In the genomic region with DNA sequence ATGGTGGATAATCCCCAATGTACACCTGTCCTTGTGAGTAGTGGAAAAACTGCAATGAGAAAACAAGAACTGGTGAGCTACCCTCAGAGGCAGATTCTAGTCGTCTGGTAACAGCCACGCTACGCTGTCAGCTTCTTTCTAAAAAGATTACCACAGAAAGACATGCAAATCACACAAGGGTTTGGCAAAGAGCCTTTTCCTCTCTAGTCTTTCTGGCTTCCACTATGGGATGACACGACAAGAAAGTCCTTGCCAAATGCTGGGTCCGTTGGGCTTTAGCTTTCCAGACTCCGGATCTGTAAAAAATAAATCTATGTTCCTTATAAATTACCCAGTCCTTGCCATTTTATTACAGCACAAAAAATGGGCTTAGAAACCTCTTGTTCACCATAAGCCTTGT, we compare ENCODE assay signal across 22 mouse cellular contexts. TPM values are rescaled to one million over a fixed set of nuclear protein-coding genes. Genes with fewer than 3 reads are reported as not detected.
DNase-seq lines count a peak whose midpoint lies in the region; ATAC-seq and TF ChIP-seq lines count a peak whose summit lies in the region.
"Had no signal": no experiment of that assay in that cellular context is flagged by ENCODE, and none has a peak within 500 bp of the region (broad histone marks: within the 10 kb centered on the region; RNA-seq: fewer than 3 reads in every experiment).

No protein-coding gene starts in this region.

- no peaks in the 10 kb centered on the region for H3K27me3 ChIP-seq in limb, embryonic 14.5 days (ENCODE audit: control insufficient read depth, insufficient read depth, low read length)
- no peaks in the 10 kb centered on the region for H3K27me3 ChIP-seq in limb, embryonic 10.5 days (ENCODE audit: low read depth, poor library complexity, severe bottlenecking)
- no peaks in the 10 kb centered on the region for H3K27me3 ChIP-seq in testis, adult 2 months (ENCODE audit: control insufficient read depth, insufficient read depth, low read length)
- H3K27me3 ChIP-seq: liver, embryonic 12.5 days; midbrain, embryonic 15.5 days; stomach, embryonic 15.5 days had no signal

- 86% methylated on average over 6 of the region's 6 CpGs for WGBS in limb, embryonic 14.5 days
- 97% methylated on average over 6 of the region's 6 CpGs for WGBS in limb, embryonic 10.5 days

- TF ChIP-seq POLR2A in limb, embryonic 14.5 days (IDR thresholded peaks at IDR 0.05; ENCODE audit: borderline replicate concordance, extremely low read depth, insufficient read depth, insufficient read length), result no peak
- TF ChIP-seq POLR2A in testis, adult 2 months (IDR thresholded peaks at IDR 0.05; ENCODE audit: control insufficient read depth, low read depth, low read length), result no peak

- no peak overlapping the region for H3K27ac ChIP-seq in gastrocnemius, adult 2 months
- H3K27ac ChIP-seq in limb, embryonic 14.5 days (replicated peaks; ENCODE audit: low read depth, low read length), result no peak overlapping the region
- no peak overlapping the region for H3K27ac ChIP-seq in limb, embryonic 10.5 days
- 0 out of 2 replicates have a peak overlapping the region, but pooled peaks have one; percentile 42 for H3K27ac ChIP-seq in testis, adult 2 months (ENCODE audit: control insufficient read depth, insufficient read depth, low read depth, low read length)
- H3K27ac ChIP-seq: embryonic facial prominence, embryonic 10.5 days; kidney, postnatal 0 days; layer of hippocampus, adult 2 months; liver, embryonic 12.5 days; midbrain, embryonic 15.5 days; stomach, embryonic 15.5 days had no signal

- H3K9me3 ChIP-seq in limb, embryonic 14.5 days (ENCODE audit: control insufficient read depth, low read length), result no peaks in the 10 kb centered on the region
- H3K9me3 ChIP-seq in limb, embryonic 10.5 days (replicated peaks), result no peaks in the 10 kb centered on the region
- H3K9me3 ChIP-seq: embryonic facial prominence, embryonic 10.5 days; liver, embryonic 12.5 days; midbrain, embryonic 15.5 days; stomach, embryonic 15.5 days had no signal

- peaks cover 75% of the 10 kb centered on the region for H3K36me3 ChIP-seq in limb, embryonic 14.5 days (ENCODE audit: control insufficient read depth, insufficient read depth, low read length)
- H3K36me3 ChIP-seq in limb, embryonic 10.5 days, result peaks cover 74% of the 10 kb centered on the region
- no peaks in the 10 kb centered on the region; the same call in 1 of the 2 replicates for H3K36me3 ChIP-seq in testis, adult 2 months (ENCODE audit: control insufficient read depth, insufficient read depth, low read length)

- no peak for TF ChIP-seq CTCF in gastrocnemius, adult 2 months (IDR thresholded peaks at IDR 0.05)
- TF ChIP-seq CTCF in testis, adult 2 months (IDR thresholded peaks at IDR 0.05; ENCODE audit: control insufficient read depth, insufficient read depth, insufficient replicate concordance, low read depth, low read length), result no peak

- no peak for ATAC-seq in limb, embryonic 14.5 days (ENCODE audit: low FRiP score, low read depth)
- ATAC-seq: CD4-positive, CD25-positive, alpha-beta regulatory T cell, adult 4 months; hindbrain, embryonic 16.5 days; liver, embryonic 12.5 days; midbrain, embryonic 15.5 days had no signal

- no peak overlapping the region for H3K4me2 ChIP-seq in limb, embryonic 14.5 days (replicated peaks; ENCODE audit: low read depth, low read length, severe bottlenecking)
- H3K4me2 ChIP-seq: liver, embryonic 12.5 days; midbrain, embryonic 15.5 days; stomach, embryonic 15.5 days had no signal

- peak; percentile 43 for DNase-seq in gastrocnemius, adult 2 months
- no peak for DNase-seq in gastrocnemius, postnatal 25 days
- peak; percentile 34 for DNase-seq in limb, embryonic 14.5 days (ENCODE audit: low spot score)
- DNase-seq in limb, embryonic 10.5 days (ENCODE audit: low spot score), result no peak
- DNase-seq in testis, postnatal 14 days (ENCODE audit: low spot score), result no peak
- DNase-seq in thymus, adult 18-20 months, result no peak
- DNase-seq: cerebellum, adult 11-12 months; cerebellum, postnatal 36 days; kidney, adult 11 months; left cerebral cortex, postnatal 4 days; right cerebral cortex, adult 18-20 months; spleen, adult 18-20 months; thymus, postnatal 25 days had no signal

- intact Hi-C loops in gastrocnemius, adult 2 months (cut with DNase I), result no loop called here

- no peak overlapping the region for H3K4me3 ChIP-seq in gastrocnemius, adult 2 months
- H3K4me3 ChIP-seq in limb, embryonic 14.5 days (replicated peaks; ENCODE audit: low read length), result no peak overlapping the region
- H3K4me3 ChIP-seq in limb, embryonic 10.5 days, result no peak overlapping the region
- H3K4me3 ChIP-seq in testis, adult 2 months (ENCODE audit: control insufficient read depth, low read depth, low read length), result no peak overlapping the region
- H3K4me3 ChIP-seq: embryonic facial prominence, embryonic 10.5 days; layer of hippocampus, adult 2 months; liver, embryonic 12.5 days; midbrain, embryonic 15.5 days; stomach, embryonic 15.5 days had no signal

- peaks cover 2% of the 10 kb centered on the region; the same call in 1 of the 2 replicates for H3K4me1 ChIP-seq in limb, embryonic 14.5 days (ENCODE audit: control insufficient read depth, insufficient read depth, low read length)
- peaks cover 4% of the 10 kb centered on the region; the same call in 1 of the 2 replicates for H3K4me1 ChIP-seq in limb, embryonic 10.5 days
- peaks cover 3% of the 10 kb centered on the region for H3K4me1 ChIP-seq in testis, adult 2 months (ENCODE audit: control insufficient read depth, insufficient read depth, low read length)
- H3K4me1 ChIP-seq: stomach, embryonic 15.5 days had no signal

- no peak overlapping the region for H3K9ac ChIP-seq in limb, embryonic 14.5 days (ENCODE audit: low read depth, low read length, severe bottlenecking)
- H3K9ac ChIP-seq: liver, embryonic 12.5 days; midbrain, embryonic 15.5 days; stomach, embryonic 15.5 days had no signal

RNA-seq across cellular contexts. Expression of a gene that starts 28.6 kb away (rescaled TPM):
- 1 to 10 TPM; 7.0 to 8.7 TPM for total RNA-seq in gastrocnemius, adult 2 months (2021)
- 10 to 100 TPM in 1 of 2 experiments, 1 to 10 TPM in 1; 9.2 to 10.1 TPM for total RNA-seq in gastrocnemius, postnatal 25 days (2021)
- polyA plus RNA-seq in limb, embryonic 14.5 days (2012; rRNA removed), result 192 and 214 TPM in 2 replicates
- 196 and 209 TPM in 2 replicates for polyA plus RNA-seq in limb, embryonic 14.5 days (2014; fragmentation: Nextera tagmentation; extraction: Ambion mirVana)
- 141 and 148 TPM in 2 replicates for polyA plus RNA-seq in limb, embryonic 10.5 days (2016; fragmentation: Nextera tagmentation; extraction: Ambion mirVana)
- 32.3 and 45.3 TPM in 2 replicates for polyA plus RNA-seq in testis, adult 2 months (2012; rRNA removed)

Comparison
In these comparisons a context has a peak if more than half of its experiments do, and no peak if none do; other contexts are left out.
1. DNase-seq: peak in gastrocnemius, adult 2 months (single experiment) and limb, embryonic 14.5 days (single experiment); none in gastrocnemius, postnatal 25 days (single experiment), limb, embryonic 10.5 days (single experiment), testis, postnatal 14 days (single experiment) and thymus, adult 18-20 months (0 of 2).